Mouse (Mus musculus) B cell, adult 2 months (primary cell): ENCODE measurements at regions not wholly inside any gene's neighbourhood (a gene's known extent, or its start where the extent isn't known, plus 50 kb on each side); places are given as distances from the start of the nearest gene placed in this dataset.
"Not testable (repeated sequence)": the region's sequence is repeated elsewhere in the genome, so short reads cannot be mapped to it uniquely, and the experiment has no call there.

Experiments used
- DNase-seq, 2 experiments: peaks; one replicate each; pipeline ENCODE4 v3.0.0; 2022

- no peak for DNase-seq
These were observed 90.0 kb upstream of the Zcchc2 start for GRCm38 (mm10) chr1:105900158-105900557.

GRCm38 (mm10) chr1:105900920-105901319, 89.3 kb upstream of the Zcchc2 start:
- no peak for DNase-seq

- DNase-seq: no peak
These were observed 86.7 kb upstream of the Zcchc2 start for GRCm38 (mm10) chr1:105903286-105904115.

- peak in 1 of 2 experiments; percentile 7 for DNase-seq
These were observed 85.5 kb upstream of the Zcchc2 start for GRCm38 (mm10) chr1:105904737-105905136.

GRCm38 (mm10) chr1:105905785-105906426, 84.3 kb upstream of the Zcchc2 start:
- DNase-seq: no peak

- DNase-seq: no peak
These were observed 83.8 kb upstream of the Zcchc2 start for GRCm38 (mm10) chr1:105906427-105906798.

- DNase-seq: no peak
These were observed 82.0 kb upstream of the Zcchc2 start for GRCm38 (mm10) chr1:105908029-105908876.

GRCm38 (mm10) chr1:105909121-105909520, 81.1 kb upstream of the Zcchc2 start:
- DNase-seq: no peak

GRCm38 (mm10) chr1:105911714-105912113, 78.5 kb upstream of the Zcchc2 start:
- no peak for DNase-seq

GRCm38 (mm10) chr1:105921842-105922241, 68.4 kb upstream of the Zcchc2 start:
- no peak for DNase-seq

GRCm38 (mm10) chr1:105922586-105922985, 67.6 kb upstream of the Zcchc2 start:
- DNase-seq: no peak

- DNase-seq: no peak
These were observed 67.2 kb upstream of the Zcchc2 start for GRCm38 (mm10) chr1:105923001-105923400.

- no peak for DNase-seq
These were observed 64.4 kb upstream of the Zcchc2 start for GRCm38 (mm10) chr1:105925617-105926370.

- no peak for DNase-seq
These were observed 63.3 kb upstream of the Zcchc2 start for GRCm38 (mm10) chr1:105926871-105927270.

GRCm38 (mm10) chr1:105930841-105931240, 59.4 kb upstream of the Zcchc2 start:
- DNase-seq: no peak

GRCm38 (mm10) chr1:105934171-105934570, 56.0 kb upstream of the Zcchc2 start:
- not testable (repeated sequence) for DNase-seq
